Mouse (Mus musculus): ENCODE results near the gene Wdr25. TPM values are rescaled to one million over a fixed set of nuclear protein-coding genes. Genes with fewer than 3 reads are reported as not detected.

The Wdr25 gene
- total and polyA plus RNA-seq, 3 experiments, result 8.7 to 10.8 TPM; not detected in 1

DNA sequence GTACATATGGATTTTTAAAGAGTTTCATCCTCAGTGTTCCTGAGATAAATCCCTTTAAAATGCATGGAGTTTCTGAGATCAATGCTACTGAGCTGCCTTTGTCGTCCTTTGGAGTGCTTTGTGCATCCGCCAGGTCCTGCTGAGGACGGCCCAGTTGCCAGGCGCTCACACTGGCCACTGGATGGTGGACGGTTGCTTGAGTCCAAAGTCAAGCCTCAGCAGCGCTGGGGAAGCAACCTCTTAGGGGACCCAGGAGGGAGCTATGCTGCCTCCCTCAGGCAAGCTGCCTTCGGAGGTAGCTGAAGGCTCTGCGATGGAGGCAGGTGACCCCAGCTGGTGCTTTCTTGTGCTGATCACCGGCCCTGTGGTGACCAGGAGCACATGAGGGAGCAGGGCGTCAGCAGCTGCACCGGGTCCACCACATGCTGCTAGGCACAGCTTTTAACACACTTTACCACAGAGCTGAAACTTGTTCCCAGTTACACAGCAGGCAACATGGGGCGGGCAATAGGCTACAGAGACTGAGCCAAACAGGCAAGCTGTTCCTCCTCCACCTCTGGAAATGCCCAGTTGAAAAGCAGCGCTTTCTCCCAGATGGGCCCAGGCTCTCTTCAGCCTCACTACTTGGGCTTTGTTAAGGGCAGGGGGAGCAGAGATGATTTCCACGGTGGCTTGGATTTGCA lies 12.3 kb downstream of the Wdr25 start:
- H3K4me3 ChIP-seq (ENCODE audit: control insufficient read depth in 1 of 2, insufficient read depth in 1 of 2, low read depth in 2 of 2, low read length in 2 of 2), result no peak overlapping the region
- no peaks in the 10 kb centered on the region for H3K79me2 ChIP-seq (ENCODE audit: control insufficient read depth, insufficient read depth, low read length, poor library complexity)
- no peak overlapping the region for H3K9ac ChIP-seq (ENCODE audit: control insufficient read depth, low read depth, low read length, poor library complexity, severe bottlenecking)
- peaks cover 2 to 19% of the 10 kb centered on the region in 2 experiments; a peak in 3 of 4 replicates for H3K4me1 ChIP-seq (ENCODE audit: control insufficient read depth in 1 of 2, insufficient read depth in 2 of 2, low read length in 2 of 2)
- H3K9me3 ChIP-seq (replicated peaks; ENCODE audit: insufficient read depth, low read length), result no peaks in the 10 kb centered on the region
- TF ChIP-seq CHD1 (IDR thresholded peaks at IDR 0.05; ENCODE audit: low read depth, low read length), result no peak
- no peak for TF ChIP-seq POLR2AphosphoS2 (IDR thresholded peaks at IDR 0.05; ENCODE audit: low read length)
- TF ChIP-seq MXI1 (IDR thresholded peaks at IDR 0.05; ENCODE audit: low read depth, low read length), result no peak
- TF ChIP-seq POLR2A (IDR thresholded peaks at IDR 0.05; ENCODE audit: control insufficient read depth in 1 of 2, insufficient read depth in 1 of 2, low read depth in 1 of 2, low read length in 2 of 2, poor library complexity in 1 of 2), result no peak
- no peak for TF ChIP-seq TBP (IDR thresholded peaks at IDR 0.05; ENCODE audit: low read depth, low read length)
- no peak for TF ChIP-seq CTCF (IDR thresholded peaks at IDR 0.05 in 2 of 3, conservative IDR thresholded peaks at IDR 0.05 in 1 of 3; ENCODE audit: control insufficient read depth in 1 of 3, insufficient read depth in 1 of 3, low read depth in 2 of 3, low read length in 3 of 3, poor library complexity in 1 of 3, severe bottlenecking in 1 of 3)
- no peak for TF ChIP-seq ZNF384 (IDR thresholded peaks at IDR 0.05; ENCODE audit: low read depth, low read length)
- no peak for TF ChIP-seq GATA1 (IDR thresholded peaks at IDR 0.05; ENCODE audit: low read depth, low read length)
- no peak for TF ChIP-seq RCOR1 (IDR thresholded peaks at IDR 0.05; ENCODE audit: low read depth, low read length)
- no peak for TF ChIP-seq E2F4 (IDR thresholded peaks at IDR 0.05; ENCODE audit: borderline replicate concordance, low read depth, low read length)
- no peak for TF ChIP-seq SMC3 (IDR thresholded peaks at IDR 0.05; ENCODE audit: low read depth, low read length)
- no peak for TF ChIP-seq GABPA (IDR thresholded peaks at IDR 0.05; ENCODE audit: low read depth, low read length)
- no peak overlapping the region for H3K27ac ChIP-seq (ENCODE audit: control insufficient read depth, low read depth, low read length)
- no peak for DNase-seq (ENCODE audit: low read depth, low spot score)
- H3K27me3 ChIP-seq (ENCODE audit: control insufficient read depth in 1 of 2, insufficient read depth in 2 of 2, low read length in 2 of 2), result no peaks in the 10 kb centered on the region
- peaks cover 0 to 8% of the 10 kb centered on the region in 2 experiments; a peak in 2 of 4 replicates for H3K36me3 ChIP-seq (ENCODE audit: control insufficient read depth in 1 of 2, insufficient read depth in 2 of 2, low read length in 2 of 2)

DNA sequence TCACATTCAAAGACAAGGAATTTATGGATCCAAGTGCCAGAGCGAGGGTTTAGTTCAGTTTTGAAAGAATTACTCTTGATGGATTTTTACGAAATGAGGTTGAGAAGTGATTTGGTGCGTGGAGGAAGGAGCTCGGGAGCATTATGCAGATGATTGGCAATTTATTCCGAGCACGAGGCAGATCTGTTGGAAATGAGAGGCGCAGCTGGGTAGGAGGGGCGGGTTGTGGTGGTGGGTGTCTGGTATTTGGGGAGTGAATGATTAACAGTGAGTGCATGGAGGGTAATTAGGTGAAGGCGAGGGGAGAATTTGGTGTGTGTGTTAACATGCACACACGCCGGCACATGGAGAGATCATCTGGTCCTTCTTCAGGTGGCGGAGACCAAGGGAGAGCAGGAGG lies 13.0 kb downstream of the Wdr25 start:
- Histone ChIP-seq H3K36me3 (ENCODE audit: control insufficient read depth in 1 of 2, insufficient read depth in 2 of 2, low read length in 2 of 2) (peaks cover 0 to 5% of the 10 kb centered on the region in 2 experiments; a peak in 2 of 4 replicates), H3K27ac (ENCODE audit: control insufficient read depth, low read depth, low read length) (no peak overlapping the region), H3K79me2 (ENCODE audit: control insufficient read depth, insufficient read depth, low read length, poor library complexity) (no peaks in the 10 kb centered on the region), H3K27me3 (ENCODE audit: control insufficient read depth in 1 of 2, insufficient read depth in 2 of 2, low read length in 2 of 2) (no peaks in the 10 kb centered on the region), H3K4me3 (ENCODE audit: control insufficient read depth in 1 of 2, insufficient read depth in 1 of 2, low read depth in 2 of 2, low read length in 2 of 2) (no peak overlapping the region), H3K9me3 (replicated peaks; ENCODE audit: insufficient read depth, low read length) (no peaks in the 10 kb centered on the region), H3K4me1 (ENCODE audit: control insufficient read depth in 1 of 2, insufficient read depth in 2 of 2, low read length in 2 of 2) (peaks cover 2 to 13% of the 10 kb centered on the region in 2 experiments; a peak in 3 of 4 replicates), H3K9ac (ENCODE audit: control insufficient read depth, low read depth, low read length, poor library complexity, severe bottlenecking) (no peak overlapping the region)
- TF ChIP-seq ETS1 (IDR thresholded peaks at IDR 0.05; ENCODE audit: low read depth, low read length) (no peak), ZKSCAN1 (IDR thresholded peaks at IDR 0.05; ENCODE audit: low read depth, low read length) (no peak), BHLHE40 (IDR thresholded peaks at IDR 0.05; ENCODE audit: borderline replicate concordance, low read depth, low read length) (no peak), POLR2AphosphoS2 (IDR thresholded peaks at IDR 0.05; ENCODE audit: low read length) (no peak), JUND (IDR thresholded peaks at IDR 0.05; ENCODE audit: low read depth, low read length) (no peak), CTCF (IDR thresholded peaks at IDR 0.05 in 2 of 3, conservative IDR thresholded peaks at IDR 0.05 in 1 of 3; ENCODE audit: control insufficient read depth in 1 of 3, insufficient read depth in 1 of 3, low read depth in 2 of 3, low read length in 3 of 3, poor library complexity in 1 of 3, severe bottlenecking in 1 of 3) (no peak), MYC (IDR thresholded peaks at IDR 0.05; ENCODE audit: low read depth, low read length) (no peak), MAX (IDR thresholded peaks at IDR 0.05; ENCODE audit: low read length) (no peak), POLR2AphosphoS5 (IDR thresholded peaks at IDR 0.05; ENCODE audit: borderline replicate concordance, low read depth, low read length) (no peak), MYB (IDR thresholded peaks at IDR 0.05; ENCODE audit: low read depth, low read length) (no peak), MEF2A (IDR thresholded peaks at IDR 0.05; ENCODE audit: extremely low read depth, insufficient replicate concordance, low read depth, low read length, poor library complexity, severe bottlenecking) (no peak), RAD21 (IDR thresholded peaks at IDR 0.05; ENCODE audit: low read depth, low read length) (no peak), MAZ (IDR thresholded peaks at IDR 0.05; ENCODE audit: low read depth, low read length) (no peak)
- no peak for DNase-seq (ENCODE audit: low read depth, low spot score)
